Mouse (Mus musculus) common myeloid progenitor, adult 5-6 weeks (primary cell): ENCODE data around the gene Zfp219. TPM values are rescaled to one million over a fixed set of nuclear protein-coding genes. Genes with fewer than 3 reads are reported as not detected.

Source experiments
- ATAC-seq: replicated peaks from 2 replicates; pipeline ENCODE4 v1.8.0; 2016; ENCODE audit warnings: low read depth, mild to moderate bottlenecking, moderate TSS enrichment, inconsistent platforms; ENCODE audit not compliant: poor library complexity, severe bottlenecking
- total RNA-seq: library from RNA; stranded (forward); fragments of 200-1000, 187-1606 nt; gene quantifications from 2 replicates; pipeline ENCODE4 v1.2.3, GENCODE M21; 2017

Zfp219 gene
- total RNA-seq, 1 experiment from 2014 or later, result 14.0 TPM

- ATAC-seq, result no peak
Measured at GRCm38 (mm10) chr14:52005616-52006015, 14.9 kb downstream of the Zfp219 start.

- no peak for ATAC-seq
Measured at GRCm38 (mm10) chr14:52005141-52005540, 15.4 kb downstream of the Zfp219 start.

DNA sequence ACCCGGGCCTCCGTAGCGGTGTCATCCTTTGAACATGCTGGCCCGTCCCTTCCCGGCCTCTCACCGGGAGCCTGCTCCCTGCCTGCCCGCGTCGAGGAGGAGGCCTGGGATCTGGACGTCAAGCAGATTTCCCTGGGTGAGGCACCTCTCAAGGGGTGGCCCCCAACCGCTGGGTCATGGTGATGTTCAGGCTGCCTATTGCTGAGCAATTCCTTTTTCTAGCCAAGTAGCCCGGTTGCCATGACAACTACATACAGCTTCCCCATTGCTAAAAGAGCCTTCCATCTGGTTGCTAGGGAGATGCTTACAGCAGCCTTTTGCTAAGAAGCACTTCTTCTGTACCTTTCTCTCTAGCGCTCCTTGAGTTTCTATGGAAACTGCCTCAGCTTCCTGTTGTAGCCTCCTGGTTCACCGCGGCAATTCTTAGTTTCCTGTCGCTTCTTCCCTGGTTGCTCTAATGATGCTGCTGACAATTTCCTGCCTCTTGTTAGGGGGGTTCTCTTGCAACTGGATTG is 16.5 kb downstream of the Zfp219 start:
- peak; percentile 75 for ATAC-seq

DNA sequence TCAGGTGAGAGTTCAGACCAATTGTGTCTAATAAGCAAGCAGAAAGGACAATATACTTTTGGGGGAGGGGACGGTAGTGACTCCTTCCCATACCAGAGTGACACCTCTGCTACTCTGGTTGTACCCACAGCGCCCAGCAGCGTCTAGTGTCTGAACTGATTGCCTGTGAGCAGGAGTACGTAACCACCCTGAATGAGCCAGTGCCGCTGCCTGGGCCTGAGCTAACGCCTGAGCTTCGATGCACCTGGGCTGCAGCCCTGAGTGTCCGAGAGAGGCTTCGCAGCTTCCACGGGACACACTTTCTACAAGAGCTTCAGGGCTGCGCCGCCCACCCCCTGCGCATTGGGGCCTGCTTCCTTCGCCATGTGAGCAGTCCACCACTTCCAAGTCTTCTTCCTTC is 23.1 kb downstream of the Zfp219 start:
- no peak for ATAC-seq

GRCm38 (mm10) chr14:51996866-51997265 is 23.7 kb downstream of the Zfp219 start:
- ATAC-seq, result no peak

DNA sequence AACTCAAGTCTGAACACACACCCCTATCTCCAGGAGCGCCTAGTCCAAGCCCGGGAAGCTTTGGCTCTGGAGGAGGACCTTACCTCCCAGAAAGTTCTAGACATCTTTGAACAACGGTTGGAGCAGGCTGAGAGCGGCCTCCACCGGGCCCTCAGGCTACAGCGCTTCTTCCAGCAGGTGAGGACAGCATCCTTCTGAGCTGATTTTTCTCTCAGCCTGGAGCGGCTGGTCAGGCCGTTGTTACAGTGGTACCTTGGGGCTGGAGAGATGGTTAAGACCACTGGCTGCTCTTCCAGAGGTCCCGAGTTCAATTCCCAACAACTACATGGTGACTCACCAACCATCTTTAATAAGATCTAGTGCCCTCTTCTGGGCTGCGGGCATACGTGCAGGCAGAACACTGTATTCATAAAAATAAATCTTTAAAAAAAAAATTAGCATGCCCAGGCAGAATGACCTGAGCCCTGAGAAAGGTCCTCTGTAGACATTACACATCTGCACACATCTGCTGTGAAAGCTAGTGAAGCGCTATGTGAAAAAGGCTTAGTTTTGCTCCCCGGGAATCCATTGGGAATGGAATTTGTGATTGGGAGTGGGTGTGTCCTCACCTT is 24.2 kb downstream of the Zfp219 start:
- peak; percentile 41; the same call in 1 of the 2 replicates for ATAC-seq

DNA sequence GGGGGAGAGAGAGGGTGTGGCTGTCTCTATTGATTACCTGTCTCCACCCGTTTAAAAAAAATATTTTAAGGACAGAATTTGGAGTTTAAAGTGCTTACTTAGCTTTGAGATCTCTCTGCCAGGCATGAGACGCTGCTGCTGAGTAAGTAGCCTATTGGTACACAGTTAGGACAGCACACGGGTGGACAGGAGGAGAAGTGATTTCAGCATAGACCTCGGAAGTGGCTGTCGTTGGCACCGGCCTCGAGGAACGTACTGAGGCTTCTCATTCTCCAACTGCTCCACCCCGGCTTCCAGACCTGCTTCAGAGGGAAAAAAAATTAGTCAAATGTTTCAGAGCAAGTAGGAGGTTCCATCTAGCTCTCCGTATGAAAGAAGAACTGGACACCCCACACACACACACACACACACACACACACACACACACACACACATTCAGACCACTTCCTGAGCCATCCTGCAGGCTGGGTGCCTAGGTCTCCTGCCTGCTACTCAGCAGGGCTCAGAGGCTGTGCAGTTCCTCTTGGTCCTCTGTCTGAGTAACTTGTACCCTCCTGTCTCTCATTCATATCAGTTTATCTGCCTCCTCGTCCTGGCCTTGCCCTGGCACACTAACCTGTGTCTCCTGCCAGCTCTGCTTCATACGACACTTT is 25.2 kb downstream of the Zfp219 start:
- ATAC-seq, result peak; percentile 81

DNA sequence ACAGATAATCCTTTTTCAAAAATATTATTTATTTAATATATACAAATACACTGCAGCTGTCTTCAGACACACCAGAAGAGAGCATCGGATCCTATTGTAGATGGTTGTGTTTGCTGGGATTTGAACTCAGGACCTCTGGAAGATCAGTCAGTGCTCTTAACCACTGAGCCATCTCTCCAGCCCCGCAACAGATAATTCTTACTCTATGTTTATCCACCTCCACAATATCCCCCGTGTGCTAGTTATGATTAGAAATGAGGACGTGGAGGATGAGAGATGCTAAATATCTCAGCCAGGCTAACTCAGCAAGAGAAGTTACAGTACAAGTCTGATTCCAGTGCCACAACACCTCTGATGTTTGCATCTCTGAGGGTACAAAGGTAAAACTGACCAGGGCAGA is 26.1 kb downstream of the Zfp219 start:
- no peak for ATAC-seq

DNA sequence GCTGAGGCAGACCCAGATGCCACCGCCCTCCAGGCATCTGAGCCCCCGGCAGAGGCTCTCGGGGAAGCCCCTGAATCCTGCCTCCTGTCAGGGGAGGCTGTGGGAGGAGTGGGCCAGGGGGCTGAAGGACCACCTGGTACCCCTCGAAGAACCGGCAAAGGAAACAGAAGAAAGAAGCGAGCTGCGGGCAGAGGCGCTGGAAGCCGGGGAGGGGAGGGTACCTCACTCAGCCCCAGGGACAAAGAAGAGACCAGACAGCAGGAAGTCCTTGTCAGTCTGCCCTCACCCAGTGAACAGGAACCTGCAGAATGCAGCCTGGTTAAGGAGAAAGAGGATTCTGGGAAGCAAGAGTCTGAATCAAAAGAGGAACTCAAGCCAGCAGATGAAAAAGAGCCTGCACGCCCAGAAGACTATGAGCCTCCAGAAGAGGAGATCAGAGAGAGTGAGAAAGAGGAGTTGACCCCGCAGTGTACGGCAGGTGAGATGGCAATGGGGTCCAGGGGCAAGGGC is 31.0 kb downstream of the Zfp219 start:
- ATAC-seq, result peak; percentile 52

DNA sequence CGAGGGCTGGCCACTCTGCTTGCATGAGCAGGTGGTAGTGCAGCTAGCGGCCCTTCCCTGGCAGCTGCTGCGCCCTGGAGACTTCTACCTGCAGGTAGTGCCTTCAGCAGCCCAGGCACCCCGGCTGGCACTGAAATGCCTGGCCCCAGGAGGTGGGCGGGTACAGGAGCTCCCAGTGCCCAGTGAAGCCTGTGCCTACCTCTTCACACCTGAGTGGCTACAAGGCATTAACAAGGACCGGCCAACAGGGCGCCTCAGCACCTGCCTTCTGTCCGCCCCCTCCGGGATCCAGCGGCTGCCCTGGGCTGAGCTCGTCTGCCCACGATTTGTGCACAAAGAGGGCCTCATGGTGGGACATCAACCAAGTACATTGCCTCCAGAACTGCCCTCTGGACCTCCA is 31.8 kb downstream of the Zfp219 start:
- no peak for ATAC-seq

DNA sequence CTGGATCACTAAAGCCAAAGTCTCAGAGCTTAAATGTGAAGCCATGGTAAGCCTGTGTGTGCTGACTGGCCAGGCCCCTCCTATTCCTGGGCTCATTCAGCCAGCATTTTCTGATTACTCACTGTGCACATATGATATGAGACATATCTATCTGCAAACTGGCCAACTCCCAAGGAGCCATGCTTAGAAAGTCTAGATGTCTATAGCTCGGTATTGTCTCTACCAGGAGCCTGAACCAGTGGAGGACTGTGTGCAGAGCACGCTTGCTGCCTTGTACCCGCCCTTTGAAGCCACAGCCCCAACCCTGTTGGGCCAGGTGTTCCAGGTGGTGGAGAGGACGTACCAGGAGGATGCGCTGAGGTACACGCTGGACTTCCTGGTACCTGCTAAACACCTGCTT is 33.4 kb downstream of the Zfp219 start:
- no peak for ATAC-seq

DNA sequence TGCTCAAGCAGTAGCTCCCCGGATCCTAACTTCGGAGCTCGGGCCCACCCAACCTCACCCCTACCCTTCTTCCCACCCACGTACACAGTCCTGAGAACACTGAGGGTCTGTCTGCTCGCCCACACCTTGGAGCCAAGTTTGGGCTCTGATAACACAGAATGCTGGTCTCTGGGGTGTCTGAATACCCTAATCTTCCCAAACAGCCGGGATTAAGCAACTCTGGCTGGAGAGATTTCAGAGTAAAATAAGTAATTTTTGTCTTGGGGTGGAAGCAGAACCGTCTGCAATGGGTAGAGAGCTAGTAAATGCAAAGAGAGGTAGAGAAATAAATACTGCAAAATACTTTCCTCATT is 34.4 kb downstream of the Zfp219 start:
- no peak for ATAC-seq

- peak; percentile 34 for ATAC-seq
Measured at GRCm38 (mm10) chr14:51985301-51986152, 35.0 kb downstream of the Zfp219 start.

GRCm38 (mm10) chr14:51984247-51985231 is 36.0 kb downstream of the Zfp219 start, which contains the start of gene Arhgef40:
Gene Arhgef40, plus strand, starts transcription at chr14:51984719.
- ATAC-seq, result peak; percentile 40

- peak; percentile 28 for ATAC-seq
Measured at GRCm38 (mm10) chr14:51983855-51984246, 36.7 kb downstream of the Zfp219 start.

GRCm38 (mm10) chr14:51983251-51983650 is 37.3 kb downstream of the Zfp219 start:
- ATAC-seq, result no peak

DNA sequence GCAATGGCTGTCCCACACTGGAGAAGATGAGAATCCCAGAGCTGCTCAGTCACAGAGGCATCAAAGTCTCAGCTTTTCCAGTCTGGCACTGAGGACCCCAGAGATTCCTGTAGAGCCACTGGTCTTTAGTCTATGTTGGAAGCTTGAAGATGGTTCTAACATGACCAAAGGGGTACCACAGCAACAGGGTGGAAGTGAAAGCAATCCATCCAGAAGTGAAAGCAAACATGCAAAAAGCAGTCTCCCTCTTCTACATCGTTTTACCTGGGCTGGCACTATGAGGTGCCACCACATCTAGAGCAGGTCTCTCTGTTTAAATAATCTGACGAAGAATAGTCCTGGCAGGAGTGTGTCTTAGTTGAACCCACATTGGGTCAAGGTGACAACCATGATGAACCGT is 41.3 kb downstream of the Zfp219 start:
- ATAC-seq, result no peak

- no peak for ATAC-seq
Measured at GRCm38 (mm10) chr14:51967400-51967799, 53.1 kb downstream of the Zfp219 start.

DNA sequence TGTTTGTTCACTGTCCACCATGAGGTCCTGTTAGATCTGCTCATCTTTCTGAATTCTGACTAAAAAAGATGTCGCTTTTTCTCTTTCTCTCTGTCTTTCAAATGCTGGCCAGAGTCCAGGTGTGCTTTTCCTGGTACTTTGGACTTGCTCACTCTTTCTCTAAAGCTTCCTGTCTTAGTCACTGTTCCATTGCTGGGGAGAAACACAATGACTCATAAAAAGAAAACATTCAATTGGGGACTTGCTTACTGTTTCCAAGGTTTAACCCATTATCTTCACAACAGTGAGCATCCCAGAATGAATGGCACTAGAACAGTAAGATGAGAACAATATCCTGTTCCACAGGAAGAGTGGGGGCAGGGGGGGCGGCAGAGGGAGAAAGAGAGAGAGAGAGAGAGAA is 60.2 kb downstream of the Zfp219 start:
- no peak for ATAC-seq
